Mouse (Mus musculus) gastrocnemius, postnatal 4 days (tissue): ENCODE measurements around the gene Mindy2. TPM values are rescaled to one million over a fixed set of nuclear protein-coding genes. Genes with fewer than 3 reads are reported as not detected.

ENCODE experiments used
- DNase-seq, 2 experiments: peaks; one replicate each; pipeline ENCODE4 v3.0.0; 2021 to 2022; ENCODE audit warnings: low spot score in 2 of 2, mixed read lengths in 2 of 2
- total RNA-seq, 2 experiments: library from RNA; stranded (reverse); gene quantifications; 2 replicates each; pipeline ENCODE4 v1.2.3; 2021

Mindy2 gene
- total RNA-seq, 2 experiments from 2014 or later = 13.0 to 13.3 TPM

DNA sequence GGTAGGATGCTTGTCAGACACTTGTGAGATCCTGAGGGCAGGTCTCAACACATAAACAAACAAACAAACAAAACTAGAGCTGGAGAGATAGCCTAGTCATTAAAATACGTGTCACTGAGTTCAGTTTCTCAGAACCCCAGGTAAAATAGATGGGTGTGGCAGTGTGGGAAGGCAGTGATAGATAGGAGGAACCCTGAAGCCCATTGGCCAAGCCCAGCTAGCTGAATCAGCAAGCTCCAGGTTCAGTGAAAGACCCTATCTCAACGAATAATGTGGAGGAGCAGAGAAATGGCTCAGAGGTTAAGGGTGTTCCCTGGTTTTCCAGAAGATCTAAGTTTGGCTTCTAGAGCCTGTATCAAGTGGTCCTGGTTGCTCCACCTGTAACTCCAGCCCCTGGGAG lies 12.2 kb upstream of the Mindy2 start:
- no peak for DNase-seq

DNA sequence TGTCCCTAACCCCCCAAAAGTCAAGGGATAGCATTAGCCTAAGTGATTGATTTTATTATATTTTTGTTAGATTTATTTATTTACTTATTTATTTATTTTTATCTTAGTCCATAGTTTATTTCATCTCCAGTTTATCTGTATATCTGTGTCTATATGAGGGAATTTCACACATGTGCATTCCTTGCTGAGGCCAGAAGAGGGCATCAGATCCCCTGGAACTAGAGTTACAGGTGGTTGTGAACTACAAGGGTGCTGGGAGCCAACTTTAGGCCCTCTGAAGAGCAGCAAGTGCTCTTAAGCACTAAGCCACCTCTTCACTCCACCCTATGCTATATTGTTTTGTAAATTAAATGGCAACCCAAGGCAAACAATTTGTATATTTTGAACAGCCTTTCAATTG lies 11.1 kb upstream of the Mindy2 start:
- no peak for DNase-seq

- no peak for DNase-seq
Observed at GRCm38 (mm10) chr9:70666811-70667210, 9.8 kb upstream of the Mindy2 start.

DNA sequence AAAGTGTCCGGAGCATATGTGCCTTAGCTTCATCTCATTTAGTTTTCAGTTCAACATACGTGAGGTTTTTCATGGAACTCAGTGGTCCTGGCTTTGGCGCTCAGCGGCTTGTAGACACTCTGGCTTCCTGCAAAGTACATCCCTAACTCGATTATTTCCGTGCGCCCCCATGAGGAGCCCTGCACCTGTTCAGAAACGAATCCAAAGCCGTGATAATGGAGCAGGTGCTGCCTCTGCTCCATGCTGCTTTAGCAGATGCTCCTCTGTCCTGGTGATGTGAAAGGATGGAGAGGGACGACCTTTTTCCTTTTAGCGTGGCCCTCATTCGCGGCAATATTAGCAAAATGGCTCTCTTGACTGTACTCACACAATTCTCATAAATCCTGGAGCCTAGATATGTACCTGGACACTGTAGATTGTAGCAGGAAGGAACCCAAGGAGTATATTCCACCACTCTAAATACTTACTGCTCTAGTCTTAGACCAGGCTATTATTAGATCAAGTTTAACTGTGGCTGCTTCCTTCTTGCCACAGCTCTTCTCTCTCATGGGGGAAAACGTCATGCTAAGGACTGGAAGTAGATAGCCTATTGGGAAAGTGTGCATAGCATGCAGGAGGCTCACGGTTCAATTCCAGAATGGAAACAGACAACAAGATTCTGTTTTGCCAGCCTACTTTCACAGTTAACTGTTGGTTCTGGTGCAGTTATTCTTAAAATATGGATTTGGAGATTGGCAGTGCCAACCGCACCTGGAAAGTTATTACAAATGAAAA lies 8.6 kb upstream of the Mindy2 start:
- DNase-seq = no peak

GRCm38 (mm10) chr9:70664847-70665246 lies 7.9 kb upstream of the Mindy2 start:
- no peak for DNase-seq

- no peak for DNase-seq
Observed at GRCm38 (mm10) chr9:70658266-70658665, 1.3 kb upstream of the Mindy2 start.

DNA sequence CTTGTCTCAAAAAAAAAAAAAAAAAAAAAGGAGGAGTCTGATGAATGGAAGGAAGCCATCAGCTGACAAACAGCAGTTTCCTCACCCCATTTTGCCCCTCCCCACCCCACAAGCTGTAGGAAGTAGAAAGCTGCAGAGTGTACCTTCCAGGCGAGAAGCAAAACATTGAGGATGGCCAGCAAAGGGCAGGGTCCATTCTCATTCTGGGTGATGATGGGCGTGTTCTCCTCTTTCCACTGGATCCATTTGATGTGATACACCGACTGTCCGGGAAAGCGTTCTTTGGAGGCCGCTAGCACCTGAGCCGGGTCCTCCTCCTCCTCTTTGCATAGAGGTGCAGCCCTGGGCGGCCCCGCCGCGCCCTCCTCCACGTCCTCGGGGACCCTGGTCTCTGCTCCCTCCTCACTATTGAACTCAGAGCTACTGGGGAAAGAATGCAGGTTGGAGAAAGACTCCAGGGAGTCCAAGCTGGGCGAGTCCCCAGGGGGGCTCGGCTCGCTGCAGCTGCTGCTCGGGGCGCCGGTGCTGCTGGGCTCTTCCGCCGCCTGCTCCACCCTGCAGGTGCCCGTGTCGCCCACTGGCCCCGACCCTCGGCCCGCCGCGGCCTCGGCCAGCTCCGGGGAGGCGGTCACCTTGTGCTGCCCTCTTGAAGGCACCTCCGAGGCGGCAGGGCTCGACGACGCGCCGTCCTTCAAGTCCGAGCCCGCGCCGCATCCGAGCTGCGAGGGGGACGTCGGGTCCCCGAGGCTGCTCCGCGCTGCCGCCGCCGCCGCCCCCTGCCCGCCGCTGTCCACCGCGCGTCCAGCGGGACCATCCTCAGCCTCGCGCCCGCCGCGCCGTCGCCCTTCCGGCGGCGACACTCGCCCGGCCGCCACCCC lies 605 bp downstream of the Mindy2 start, which contains the start of gene Gm10642:
TSS of gene Gm10642 (plus strand) at position 122 of the 878 bp plus-strand sequence.
- peak in 1 of 2 experiments; percentile 39 for DNase-seq

- no peak for DNase-seq
Observed at GRCm38 (mm10) chr9:70655764-70656129, 1.2 kb downstream of the Mindy2 start.

GRCm38 (mm10) chr9:70654496-70654895 lies 2.5 kb downstream of the Mindy2 start:
- DNase-seq = no peak

GRCm38 (mm10) chr9:70653875-70654274 lies 3.1 kb downstream of the Mindy2 start:
- no peak for DNase-seq

DNA sequence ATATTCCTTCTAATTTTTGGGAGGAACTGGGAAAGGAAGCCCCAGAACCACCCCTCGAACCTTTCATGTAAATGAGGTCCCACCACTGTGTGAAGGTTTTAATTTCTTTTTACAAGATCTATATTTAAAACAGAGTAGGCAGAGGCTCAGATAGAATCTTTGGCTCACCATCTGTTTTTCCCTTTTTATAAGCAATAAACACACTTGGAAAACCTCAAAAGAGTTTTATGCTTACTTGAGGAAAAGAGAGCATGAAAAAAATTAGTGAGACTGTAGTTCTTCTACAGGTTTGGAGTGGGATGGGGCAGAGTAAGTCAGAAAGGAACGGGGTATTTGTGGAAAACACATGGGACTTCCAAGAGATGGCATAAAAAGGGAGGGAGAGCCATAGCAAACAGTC lies 4.8 kb downstream of the Mindy2 start:
- DNase-seq = no peak

DNA sequence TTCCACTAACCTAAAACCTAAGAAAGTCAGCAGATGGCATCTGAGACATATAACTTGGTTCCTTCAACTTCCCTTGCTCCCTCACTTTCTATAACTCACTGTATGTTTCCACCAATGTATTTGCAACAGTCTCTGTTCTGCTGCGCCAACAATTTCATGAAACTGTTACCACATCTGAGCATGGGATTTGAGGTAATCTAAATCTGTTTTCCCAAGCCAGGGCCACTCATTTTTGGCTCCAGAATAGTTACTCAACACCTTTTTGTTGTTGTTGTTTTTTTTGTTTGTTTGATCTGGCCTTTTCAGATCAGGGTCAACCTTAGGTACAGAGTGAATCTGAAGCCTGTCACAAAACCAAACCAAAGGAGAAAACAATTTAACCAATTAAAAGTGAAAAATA lies 6.0 kb downstream of the Mindy2 start:
- DNase-seq = no peak

DNA sequence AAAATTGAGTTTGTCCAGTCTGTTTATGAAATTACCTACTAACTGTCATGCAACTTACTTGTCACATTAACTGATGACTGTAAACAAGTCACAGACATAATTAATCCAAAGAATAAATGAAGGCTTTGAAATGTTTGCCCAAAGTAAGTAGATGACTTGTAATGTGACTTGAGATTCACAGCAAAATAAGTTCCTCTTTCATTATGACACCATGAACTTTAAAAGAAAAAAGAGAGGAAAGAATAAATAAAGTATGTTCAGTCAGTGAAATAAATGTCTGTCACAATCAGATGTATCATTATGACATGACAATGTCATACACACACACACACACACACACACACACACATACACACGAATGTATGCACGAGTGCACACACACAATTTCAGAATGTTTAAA lies 6.7 kb downstream of the Mindy2 start:
- DNase-seq = no peak

GRCm38 (mm10) chr9:70636748-70637147 lies 20.2 kb downstream of the Mindy2 start:
- DNase-seq = no peak

DNA sequence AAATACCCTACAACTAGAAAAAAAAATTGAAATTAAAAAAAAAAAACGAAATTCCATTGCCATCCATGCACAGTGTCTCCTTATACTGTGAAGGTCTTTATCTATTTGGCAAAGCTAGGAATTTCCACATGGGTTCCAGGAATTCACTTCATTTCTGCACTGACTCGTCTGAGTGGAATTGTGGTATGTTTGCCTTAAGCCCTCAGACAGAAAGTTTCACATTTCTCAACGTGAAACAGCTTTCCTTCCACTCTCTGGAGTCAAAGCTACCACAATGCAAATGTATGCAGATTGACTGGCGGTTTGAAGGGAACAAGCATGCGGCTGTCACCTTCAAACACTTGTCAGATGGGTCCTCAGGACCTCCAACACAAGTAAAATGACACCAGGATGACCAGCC lies 25.3 kb downstream of the Mindy2 start:
- DNase-seq = no peak

DNA sequence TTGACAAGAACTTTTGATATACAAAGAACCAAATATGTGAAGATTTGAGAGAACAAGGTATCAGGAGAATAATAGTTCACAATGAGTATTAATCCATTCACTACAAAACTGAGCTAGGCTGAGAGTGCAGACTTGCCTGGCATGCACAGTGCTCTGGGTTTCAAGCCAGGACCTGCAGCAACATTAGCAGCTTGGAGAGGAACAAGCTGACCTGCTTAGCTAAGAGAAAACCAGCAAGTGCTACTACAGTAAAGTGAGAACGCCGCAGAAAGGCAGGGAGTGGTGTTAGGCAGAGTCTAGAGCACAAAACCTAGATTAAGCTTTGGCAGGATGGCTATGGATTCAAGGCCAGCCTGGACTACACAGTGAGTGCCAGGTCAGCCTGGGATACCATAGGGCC lies 27.3 kb downstream of the Mindy2 start:
- no peak for DNase-seq

DNA sequence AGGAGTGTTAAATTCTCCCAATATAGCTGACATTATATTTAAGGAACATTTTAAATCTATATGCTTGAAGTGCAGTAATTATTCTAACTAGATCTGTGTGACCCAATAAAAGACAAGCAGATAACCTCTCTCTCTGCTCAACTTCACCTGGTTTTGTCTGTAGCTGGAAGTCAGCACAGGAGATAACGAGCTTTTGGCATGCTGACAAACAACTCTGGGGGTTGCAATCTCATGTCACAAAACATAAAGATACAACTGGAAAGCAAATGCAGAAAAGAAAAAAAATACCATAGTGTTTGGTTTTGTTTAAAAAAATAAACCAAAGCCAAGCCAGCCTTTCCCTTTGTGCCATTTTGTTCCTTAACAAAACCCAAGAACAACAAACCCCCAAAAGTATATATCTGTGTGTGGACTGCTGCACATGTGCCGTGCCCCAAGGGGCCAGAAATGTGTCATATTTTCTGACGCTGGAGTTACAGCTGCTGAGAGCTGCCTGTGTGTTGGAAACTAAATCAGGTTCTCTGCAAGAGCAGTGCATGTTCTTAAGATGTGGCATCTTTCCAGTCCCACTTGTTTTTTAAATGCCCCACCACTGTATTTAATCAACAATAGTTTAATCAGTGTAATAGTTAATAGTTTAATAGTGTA lies 45.8 kb downstream of the Mindy2 start:
- no peak for DNase-seq

DNA sequence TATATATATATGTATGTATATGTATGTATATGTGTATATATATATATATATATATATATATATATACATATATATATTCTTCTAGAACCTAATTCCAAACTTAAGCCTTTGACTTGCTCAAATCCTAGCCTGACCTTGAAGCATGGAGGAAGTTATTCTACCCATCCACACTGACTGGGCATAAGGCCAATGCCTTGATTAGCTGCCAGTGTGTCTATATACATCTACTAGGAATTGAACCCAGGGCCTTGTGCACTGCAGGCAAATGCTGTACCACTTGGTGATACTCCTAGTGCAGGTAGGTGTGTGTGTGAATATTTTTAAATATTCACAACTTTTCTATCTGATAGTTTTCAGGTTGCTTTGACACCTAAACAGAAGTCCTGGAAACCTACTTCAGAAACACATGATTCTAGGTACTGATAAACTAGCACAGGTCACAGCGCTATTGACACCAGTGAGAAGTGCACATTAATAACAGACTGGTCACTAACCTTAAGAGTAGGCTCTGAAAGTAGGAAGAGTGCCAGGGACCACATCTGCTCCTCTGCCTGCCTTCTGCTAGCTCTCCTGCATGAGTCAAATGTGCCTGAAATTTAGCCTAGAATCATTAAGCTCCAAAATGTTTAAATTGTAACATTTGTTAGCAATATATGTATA lies 54.7 kb downstream of the Mindy2 start:
- no peak for DNase-seq

- no peak for DNase-seq
Observed at GRCm38 (mm10) chr9:70598271-70598670, 58.7 kb downstream of the Mindy2 start.

- no peak for DNase-seq
Observed at GRCm38 (mm10) chr9:70591486-70591885, 65.5 kb downstream of the Mindy2 start.

GRCm38 (mm10) chr9:70590775-70591174 lies 66.2 kb downstream of the Mindy2 start:
- DNase-seq = no peak
